20 mouse cellular contexts compared by ENCODE assay signal in genomic region chr2:124396733-124397132, GRCm38 (mm10).
"Had no signal": no experiment of that assay in that cellular context is flagged by ENCODE, and none has a peak within 500 bp of the region (broad histone marks: within the 10 kb centered on the region; RNA-seq: fewer than 3 reads in every experiment).

No protein-coding gene starts in this region.

- H3K27me3 ChIP-seq: liver, embryonic 15.5 days; lung, embryonic 15.5 days; megakaryocyte, embryonic 14.5 days; midbrain, embryonic 13.5 days; midbrain, embryonic 15.5 days; neural tube, embryonic 12.5 days had no signal

- H3K36me3 ChIP-seq: liver, embryonic 15.5 days; lung, embryonic 15.5 days; midbrain, embryonic 13.5 days; midbrain, embryonic 15.5 days; neural tube, embryonic 12.5 days had no signal

- H3K4me1 ChIP-seq: liver, embryonic 15.5 days; lung, embryonic 15.5 days; megakaryocyte, embryonic 14.5 days; midbrain, embryonic 13.5 days; midbrain, embryonic 15.5 days; neural tube, embryonic 12.5 days had no signal

- ATAC-seq: liver, postnatal 0 days; midbrain, embryonic 13.5 days; midbrain, embryonic 15.5 days had no signal

- H3K9me3 ChIP-seq: liver, embryonic 15.5 days; lung, embryonic 15.5 days; megakaryocyte, embryonic 14.5 days; midbrain, embryonic 13.5 days; midbrain, embryonic 15.5 days; neural tube, embryonic 12.5 days had no signal

- H3K9ac ChIP-seq: liver, embryonic 15.5 days; liver, postnatal 0 days; lung, embryonic 15.5 days; midbrain, embryonic 13.5 days; midbrain, embryonic 15.5 days; neural tube, embryonic 12.5 days had no signal

- DNase-seq: liver, postnatal 0 days; lung, adult 2 months; lung, postnatal 10 days; lung, postnatal 36 days; retina, postnatal 1 day; right cerebral cortex, adult 18-20 months; right cerebral cortex, postnatal 25 days; right cerebral cortex, postnatal 4 days; spleen, adult 18-20 months; thymus, adult 18-20 months; thymus, postnatal 14 days; thymus, postnatal 4 days had no signal

- H3K4me3 ChIP-seq: liver, embryonic 15.5 days; lung, embryonic 15.5 days; megakaryocyte, embryonic 14.5 days; midbrain, embryonic 13.5 days; midbrain, embryonic 15.5 days; neural tube, embryonic 12.5 days had no signal

- H3K4me2 ChIP-seq: liver, embryonic 15.5 days; lung, embryonic 15.5 days; midbrain, embryonic 11.5 days; midbrain, embryonic 13.5 days; midbrain, embryonic 15.5 days; neural tube, embryonic 12.5 days had no signal

- H3K27ac ChIP-seq: liver, embryonic 15.5 days; lung, embryonic 15.5 days; macrophage; midbrain, embryonic 13.5 days; midbrain, embryonic 15.5 days; neural tube, embryonic 12.5 days had no signal
